Mouse (Mus musculus): Measurements from ENCODE around the gene 1810062G17Rik. TPM values are rescaled to one million over a fixed set of nuclear protein-coding genes. Genes with fewer than 3 reads are reported as not detected.

Gene 1810062G17Rik
- total RNA-seq (2021): 1.1 and 1.8 TPM in 2 replicates
- long read RNA-seq, partial matches to known transcripts: 0 of 1 reads
- long read RNA-seq, other reads (novel, unspliced or antisense): 1 of 1 reads

GRCm38 (mm10) chr3:36475532-36476087, at the start of gene 1810062G17Rik, which contains the start of gene Anxa5:
TSS of gene 1810062G17Rik (plus strand) at chr3:36475937.
TSS of gene Anxa5 (minus strand) at chr3:36475894.
- DNase-seq: peak; percentile 97

DNA sequence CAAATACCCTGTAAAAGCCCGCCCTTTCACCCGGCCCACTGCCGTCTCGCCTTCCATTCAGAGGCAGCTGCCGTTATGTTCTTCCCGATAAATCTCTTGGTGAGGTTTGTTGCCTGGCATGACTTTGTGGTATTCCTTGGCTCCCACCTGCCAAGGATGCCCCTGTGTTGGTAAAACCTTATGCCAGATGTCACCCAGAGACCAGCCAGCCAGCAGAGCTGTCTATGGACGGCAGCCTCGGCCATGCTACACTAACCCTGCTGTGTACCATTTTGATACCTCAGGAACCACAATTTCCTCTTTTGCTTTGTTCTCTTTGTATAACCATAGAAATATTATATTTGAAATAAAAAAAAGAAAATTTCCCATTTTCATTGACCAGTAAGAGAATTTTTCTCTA, 48.4 kb upstream of the 1810062G17Rik start:
- DNase-seq: no peak

DNA sequence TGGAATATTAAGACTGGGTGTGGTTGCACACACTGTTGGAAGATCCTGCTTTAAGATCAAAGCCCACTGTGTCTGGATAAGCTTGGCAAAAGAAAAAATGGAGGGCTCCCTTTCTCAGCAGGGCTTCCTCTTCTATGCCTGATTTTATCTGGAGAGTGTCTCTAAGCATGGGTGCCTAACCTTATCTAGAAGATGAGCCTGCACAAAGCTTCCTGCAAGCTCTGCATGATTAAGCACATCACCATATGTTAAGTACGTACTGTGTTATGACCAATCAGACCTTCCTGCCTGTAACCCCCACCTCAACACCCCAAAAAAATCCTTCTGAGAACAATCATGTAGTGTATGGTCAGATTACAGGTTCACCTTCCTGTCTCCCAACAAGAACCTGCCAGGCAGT, 45.4 kb upstream of the 1810062G17Rik start:
- DNase-seq: no peak

DNA sequence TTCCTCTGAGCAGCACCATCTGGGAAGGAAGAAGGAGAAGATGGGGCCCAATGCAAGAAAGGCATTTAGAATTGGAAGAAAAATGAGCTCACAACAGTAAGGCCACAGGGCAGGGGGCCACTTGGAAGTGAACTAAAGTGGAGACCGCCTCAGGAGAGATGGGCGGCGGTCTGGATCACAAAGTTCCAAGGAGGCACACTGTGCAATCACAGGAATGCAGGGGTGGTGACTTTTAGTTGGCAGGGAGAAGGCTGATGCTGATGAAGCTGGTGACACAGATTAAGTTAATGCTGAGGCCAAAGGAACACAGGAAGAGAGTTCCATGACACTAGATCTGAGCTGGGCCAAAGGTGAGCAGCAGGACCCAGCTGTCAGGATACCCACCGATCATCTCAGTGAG, 35.5 kb upstream of the 1810062G17Rik start:
- no peak for DNase-seq

DNA sequence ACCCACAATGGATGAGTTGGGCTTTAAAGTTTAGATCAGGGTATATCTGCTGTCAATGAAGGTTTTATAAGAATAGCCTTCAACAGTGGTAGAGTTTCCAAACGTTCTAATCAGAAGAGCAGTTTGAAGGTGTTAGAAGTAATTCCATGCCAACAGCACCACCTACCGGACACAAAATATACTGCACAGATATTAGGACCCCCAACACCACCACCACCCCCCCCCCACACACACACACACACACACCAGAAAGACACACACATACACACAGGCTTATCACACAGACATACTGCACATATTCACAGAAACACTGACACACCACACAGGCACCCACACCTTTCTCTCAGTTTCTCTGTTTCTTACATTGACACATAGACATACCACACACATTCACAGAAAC, 33.3 kb upstream of the 1810062G17Rik start:
- peak; percentile 18 for DNase-seq

DNA sequence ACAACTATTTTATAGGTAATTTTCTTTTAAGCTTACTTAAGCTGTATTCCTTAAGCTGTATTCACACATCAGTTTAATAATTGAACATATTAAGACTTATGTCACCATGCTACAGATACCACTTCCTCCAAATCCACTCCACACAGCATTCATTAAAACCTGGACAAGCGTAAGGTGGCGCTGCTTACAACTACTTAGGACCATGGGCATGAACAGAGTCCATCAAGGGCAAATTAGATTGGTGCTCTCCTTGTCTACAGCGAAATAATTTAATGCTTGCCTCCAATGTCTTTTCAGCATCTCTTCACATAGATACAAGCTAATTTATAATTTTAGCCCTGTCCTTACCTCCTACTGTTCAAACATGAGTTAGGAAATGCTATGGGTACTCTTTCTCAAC, 29.7 kb upstream of the 1810062G17Rik start:
- no peak for DNase-seq

DNA sequence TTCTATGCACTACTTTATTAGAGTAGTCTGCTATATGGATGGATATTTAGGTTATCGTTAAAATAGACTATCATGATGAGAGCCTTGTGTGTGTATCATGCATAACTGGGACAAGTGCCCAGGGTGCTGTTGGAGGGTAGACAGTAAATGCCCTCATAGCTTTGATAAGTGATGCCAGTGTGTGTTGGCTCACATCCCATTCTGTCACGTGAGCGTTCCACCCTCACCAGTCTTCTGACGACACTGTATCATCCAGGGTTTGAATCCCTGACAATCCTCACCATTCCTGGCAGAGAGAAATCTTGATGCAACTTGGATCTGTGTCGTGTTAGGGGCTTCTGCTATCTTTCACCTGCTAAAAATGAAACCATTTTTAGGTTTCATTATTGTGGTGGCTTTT, 29.2 kb upstream of the 1810062G17Rik start:
- no peak for DNase-seq

GRCm38 (mm10) chr3:36446918-36447317, 28.8 kb upstream of the 1810062G17Rik start:
- DNase-seq: no peak

DNA sequence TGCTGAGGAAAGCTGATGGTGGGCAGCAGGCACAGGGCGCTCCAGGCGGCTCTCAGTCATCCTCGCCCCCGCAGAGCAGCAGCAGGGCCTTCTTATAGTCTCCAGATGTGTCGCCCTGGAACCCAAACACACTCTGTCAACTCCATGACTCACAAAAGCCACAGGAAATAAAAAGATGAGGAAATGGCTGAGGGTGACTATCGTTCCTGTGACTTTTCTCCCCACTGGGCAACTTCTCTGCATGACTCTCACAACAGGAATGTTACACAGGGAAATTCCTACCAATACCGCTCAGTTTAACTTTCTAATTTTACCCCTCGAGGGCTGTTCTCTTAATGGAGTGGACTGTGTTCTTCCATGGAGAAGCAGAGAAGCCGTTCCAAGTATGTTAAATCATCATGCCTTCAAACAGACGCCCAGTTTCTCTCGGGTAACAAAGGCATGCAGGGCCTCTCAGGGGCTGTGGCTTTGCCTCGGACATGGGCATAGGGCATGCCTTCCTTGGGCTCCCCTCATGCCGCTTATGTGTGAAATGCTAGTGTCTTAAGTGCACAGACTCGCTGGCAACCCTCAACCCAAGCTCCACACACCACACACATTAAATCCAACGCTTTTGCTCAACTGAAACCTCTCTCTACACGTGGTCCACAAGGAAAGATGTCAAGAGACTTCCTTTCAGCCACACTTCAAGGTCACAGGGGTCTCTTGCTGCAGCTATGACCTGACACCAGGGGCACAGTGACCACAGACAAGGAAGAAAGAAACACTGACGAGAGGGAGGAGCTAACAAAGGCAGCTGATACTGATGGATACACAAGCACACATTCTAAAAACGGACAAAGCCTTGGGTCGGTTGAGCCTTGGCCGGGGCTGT, 26.2 kb upstream of the 1810062G17Rik start:
- no peak for DNase-seq

GRCm38 (mm10) chr3:36452502-36452901, 23.2 kb upstream of the 1810062G17Rik start:
- no peak for DNase-seq

GRCm38 (mm10) chr3:36455124-36455523, 20.6 kb upstream of the 1810062G17Rik start:
- no peak for DNase-seq

- no peak for DNase-seq
Observed at GRCm38 (mm10) chr3:36455566-36455965, 20.2 kb upstream of the 1810062G17Rik start.

- DNase-seq: no peak
Observed at GRCm38 (mm10) chr3:36460717-36461116, 15.0 kb upstream of the 1810062G17Rik start.

GRCm38 (mm10) chr3:36461819-36462218, 13.9 kb upstream of the 1810062G17Rik start:
- no peak for DNase-seq

DNA sequence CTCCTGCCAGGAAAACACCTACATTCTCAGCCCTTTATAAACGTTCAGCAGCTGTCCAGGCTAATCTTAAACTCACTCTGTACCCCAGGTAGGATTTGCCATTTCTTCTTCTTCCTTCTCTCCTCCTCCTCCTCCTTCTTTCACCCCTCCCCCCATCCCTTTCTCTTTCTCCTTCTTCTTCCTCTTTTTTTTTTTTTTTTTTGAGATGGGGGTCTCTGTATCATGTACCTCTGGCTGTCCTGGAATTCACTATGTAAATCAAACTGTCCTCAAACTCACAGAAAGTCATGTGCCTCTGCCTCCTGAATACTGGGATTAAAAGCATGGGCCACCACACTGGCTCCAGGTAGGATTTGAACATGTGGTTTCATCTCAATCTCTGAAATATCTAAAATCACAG, 13.4 kb upstream of the 1810062G17Rik start:
- no peak for DNase-seq

DNA sequence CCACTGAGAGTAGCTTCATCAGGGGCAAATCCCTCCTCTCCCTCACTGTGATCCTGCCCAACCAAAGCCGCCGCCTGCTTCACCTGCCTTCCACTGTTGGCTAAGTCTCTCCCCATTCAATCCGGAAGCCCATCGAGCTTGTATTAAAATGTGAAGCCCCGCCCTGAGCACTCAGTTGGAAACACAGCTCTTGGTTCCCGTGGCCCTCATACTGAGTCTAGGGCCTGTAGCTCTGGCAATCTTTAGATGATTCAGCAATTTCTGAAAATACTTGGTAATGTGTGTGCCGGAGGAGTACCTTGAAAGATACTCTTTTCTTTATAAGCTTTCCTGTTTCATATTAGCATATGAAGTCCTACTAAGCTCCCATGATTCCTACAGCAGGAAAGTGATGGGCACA, 10.2 kb upstream of the 1810062G17Rik start:
- no peak for DNase-seq

DNA sequence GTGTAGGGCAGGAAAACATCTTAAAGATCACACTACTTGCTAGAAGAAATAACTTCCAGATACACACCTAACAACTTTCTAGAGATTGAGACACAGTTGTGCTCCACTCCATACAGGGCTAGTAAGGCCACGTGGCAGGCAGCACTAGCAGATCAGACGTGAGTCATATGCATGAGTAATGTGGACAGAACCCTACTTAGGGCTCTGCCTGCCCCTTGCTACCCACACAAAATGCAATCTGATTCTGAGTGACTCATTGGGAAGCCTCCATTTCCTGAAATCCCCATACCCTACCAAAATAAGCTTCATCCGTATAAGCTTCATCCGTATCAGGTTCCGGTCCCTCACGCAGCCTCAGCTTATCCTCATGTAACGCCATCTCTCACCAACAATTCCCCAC, 8.1 kb upstream of the 1810062G17Rik start:
- DNase-seq: peak; percentile 37

DNA sequence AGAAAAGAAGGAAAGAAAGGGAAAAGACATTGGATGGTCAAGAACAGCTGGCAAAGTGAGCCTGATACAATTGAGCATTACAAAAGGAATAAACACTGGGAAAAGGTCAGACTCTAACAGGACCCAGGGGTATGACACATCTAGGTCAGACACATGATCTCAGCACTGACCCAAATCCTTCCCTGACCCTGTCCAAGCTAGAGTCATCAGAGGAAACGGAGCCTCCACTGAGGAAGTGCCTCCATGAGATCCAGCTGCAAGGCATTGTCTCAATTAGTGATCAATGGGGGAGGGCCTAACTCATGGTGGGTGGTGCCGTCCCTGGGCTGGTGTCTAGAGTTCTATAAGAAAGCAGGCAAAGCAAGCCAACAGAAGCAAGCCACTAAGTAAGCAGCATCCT, 6.9 kb upstream of the 1810062G17Rik start:
- no peak for DNase-seq

DNA sequence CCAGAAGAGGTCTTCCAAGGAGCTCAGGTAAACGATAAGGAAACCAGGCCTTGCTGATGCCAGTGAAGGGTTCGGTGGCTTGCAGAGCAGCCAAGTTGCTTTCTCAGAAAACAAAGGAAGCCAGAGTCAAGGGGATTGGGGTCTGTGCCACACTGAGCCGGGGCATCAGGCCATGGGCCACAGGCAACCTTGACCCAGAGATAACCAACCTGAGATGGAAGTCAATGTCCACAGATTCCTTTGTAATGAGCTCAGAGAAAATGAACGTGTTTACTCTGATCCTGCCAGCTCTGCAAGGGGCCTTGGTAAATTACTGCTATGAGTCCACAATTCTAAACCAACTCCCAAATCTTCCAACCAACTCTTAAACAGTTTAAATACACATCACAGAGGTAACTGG, 3.9 kb upstream of the 1810062G17Rik start:
- DNase-seq: peak; percentile 46

DNA sequence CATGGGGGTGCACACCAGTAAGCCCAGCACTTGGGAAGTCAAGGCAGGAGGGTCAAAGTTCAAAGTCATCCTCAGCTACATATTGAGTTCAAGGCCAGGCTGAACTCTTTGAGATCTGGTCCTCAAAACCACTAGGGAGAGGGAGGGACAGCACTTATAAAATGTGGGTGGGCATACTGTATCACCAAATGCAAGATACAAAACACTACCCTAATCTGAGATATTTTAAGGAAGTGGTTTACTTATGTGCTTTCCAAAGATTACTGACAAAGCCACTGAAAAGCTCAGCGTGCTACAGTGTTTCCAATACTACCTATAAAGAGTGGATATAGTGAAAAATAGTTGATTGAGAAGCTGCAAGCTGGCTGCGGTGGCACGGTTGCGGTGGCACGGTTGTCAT, 2.5 kb upstream of the 1810062G17Rik start:
- DNase-seq: no peak

GRCm38 (mm10) chr3:36474421-36474820, 1.3 kb upstream of the 1810062G17Rik start:
- no peak for DNase-seq

DNA sequence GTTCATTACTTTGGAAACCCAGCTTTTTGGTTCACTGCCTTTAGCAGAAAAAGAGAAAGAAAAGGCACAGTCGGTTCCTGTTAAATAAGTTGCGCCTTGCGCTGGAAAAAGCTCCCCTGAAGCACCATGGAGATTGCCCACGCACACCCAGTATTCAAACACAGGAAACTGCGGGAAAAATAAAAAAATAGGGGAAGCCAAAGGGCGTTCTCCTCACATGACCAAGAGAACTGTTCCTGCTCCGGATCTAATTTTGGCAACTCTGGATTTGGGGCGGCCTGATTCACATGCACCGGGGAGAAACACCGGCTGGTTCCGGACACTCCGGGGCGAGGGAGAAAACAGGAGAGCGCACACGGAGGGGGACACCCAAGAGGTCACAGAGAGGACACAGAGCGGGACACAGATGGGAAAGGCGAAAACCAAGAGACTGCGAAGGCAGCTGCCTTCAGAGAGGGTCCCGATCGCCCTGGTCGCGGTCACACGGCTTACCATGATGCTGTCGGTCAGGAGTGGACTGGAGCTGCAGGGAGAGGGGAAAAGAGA, 726 bp upstream of the 1810062G17Rik start:
- peak; percentile 23 for DNase-seq
